In the genomic region with DNA sequence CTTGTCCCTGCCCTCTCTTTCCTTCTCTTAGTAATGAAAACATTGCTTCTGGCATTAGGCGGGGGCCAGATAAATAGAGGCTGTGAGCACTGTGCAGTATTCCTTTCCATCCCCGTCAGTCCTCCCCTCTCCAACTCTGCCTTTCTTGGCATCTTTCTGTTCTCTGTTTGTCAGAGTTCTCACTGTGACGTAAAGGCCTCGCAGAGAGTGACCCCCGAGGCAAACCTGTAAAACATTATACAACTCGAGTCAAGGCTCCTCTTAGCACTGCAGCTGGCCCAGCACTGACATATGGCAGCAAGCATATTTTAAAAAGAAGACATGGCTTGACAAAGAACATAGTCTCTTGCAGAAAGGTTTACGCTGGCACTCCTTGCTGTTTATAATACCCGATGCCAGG, we compare ENCODE assay signal across 9 mouse cellular contexts.
DNase-seq lines count a peak whose midpoint lies in the region; ATAC-seq and TF ChIP-seq lines count a peak whose summit lies in the region.
"Had no signal": no experiment of that assay in that cellular context is flagged by ENCODE, and none has a peak within 500 bp of the region (broad histone marks: within the 10 kb centered on the region; RNA-seq: fewer than 3 reads in every experiment).

No protein-coding gene starts in this region.

- DNase-seq in embryo, embryonic 10 days (ENCODE audit: low spot score) = peak; percentile 57
- DNase-seq in embryo, embryonic 9.5 days (ENCODE audit: extremely low spot score) = no peak
- peak; percentile 36 for DNase-seq in limb, embryonic 10.5 days (ENCODE audit: low spot score)
- DNase-seq in midbrain, postnatal 0 days (ENCODE audit: low spot score) = peak; percentile 4
- no peak for DNase-seq in left cerebral cortex, postnatal 25 days (ENCODE audit: low spot score in 2 of 2)
- DNase-seq in cerebellum, adult 11-12 months = no peak
- no peak for DNase-seq in left cerebral cortex, adult 2 months (ENCODE audit: extremely low spot score in 1 of 2, low spot score in 2 of 2)

- peak overlapping the region; percentile 61 to 67 for H3K27ac ChIP-seq in heart, embryonic 14.5 days (replicated peaks in 1 of 2; ENCODE audit: control insufficient read depth in 1 of 2, insufficient read depth in 1 of 2, low read depth in 2 of 2, low read length in 2 of 2)
- peak overlapping the region; percentile 67 for H3K27ac ChIP-seq in limb, embryonic 10.5 days
- H3K27ac ChIP-seq in midbrain, postnatal 0 days (ENCODE audit: low read depth, low read length) = no peak overlapping the region
- no peak overlapping the region for H3K27ac ChIP-seq in left cerebral cortex, adult 2 months
- H3K27ac ChIP-seq: macrophage had no signal

- intact Hi-C loops in left cerebral cortex, postnatal 25 days (cut with DNase I) = no loop called here
- intact Hi-C loops in left cerebral cortex, adult 2 months (cut with DNase I) = no loop called here

- TF ChIP-seq CTCF in midbrain, postnatal 0 days (IDR thresholded peaks at IDR 0.05) = no peak
- TF ChIP-seq CTCF in left cerebral cortex, adult 2 months (IDR thresholded peaks at IDR 0.05) = no peak

- peak; percentile 83 for ATAC-seq in heart, embryonic 14.5 days (ENCODE audit: insufficient number of reproducible peaks, insufficient read depth, low FRiP score, low read depth)
- ATAC-seq in midbrain, postnatal 0 days (ENCODE audit: low FRiP score) = no peak

- peaks cover 9 to 24% of the 10 kb centered on the region in 2 experiments for H3K4me1 ChIP-seq in heart, embryonic 14.5 days (ENCODE audit: control insufficient read depth in 2 of 2, insufficient read depth in 2 of 2, low read length in 2 of 2)
- peaks cover 24% of the 10 kb centered on the region for H3K4me1 ChIP-seq in limb, embryonic 10.5 days
- no peaks in the 10 kb centered on the region; the same call in 1 of the 2 replicates for H3K4me1 ChIP-seq in midbrain, postnatal 0 days (ENCODE audit: insufficient read depth, low read length)

- peak overlapping the region; percentile 47; the same call in 1 of the 2 replicates for H3K9ac ChIP-seq in heart, embryonic 14.5 days (ENCODE audit: low read length)
- no peak overlapping the region for H3K9ac ChIP-seq in midbrain, postnatal 0 days (replicated peaks; ENCODE audit: low read length, poor library complexity, severe bottlenecking)

- WGBS in heart, embryonic 14.5 days = 28% methylated on average over 8 of the region's 8 CpGs
- 45% methylated on average over 8 of the region's 8 CpGs for WGBS in limb, embryonic 10.5 days
- WGBS in midbrain, postnatal 0 days = 53% methylated on average over 8 of the region's 8 CpGs

- peak overlapping the region; percentile 45 for H3K4me2 ChIP-seq in heart, embryonic 14.5 days (ENCODE audit: low read length)
- H3K4me2 ChIP-seq in midbrain, postnatal 0 days (ENCODE audit: low read depth, low read length, poor library complexity, severe bottlenecking) = no peak overlapping the region

- H3K36me3 ChIP-seq in heart, embryonic 14.5 days (ENCODE audit: control insufficient read depth, insufficient read depth, low read length) = no peaks in the 10 kb centered on the region
- no peaks in the 10 kb centered on the region for H3K36me3 ChIP-seq in limb, embryonic 10.5 days
- H3K36me3 ChIP-seq in midbrain, postnatal 0 days (ENCODE audit: insufficient read depth, low read length) = no peaks in the 10 kb centered on the region

- 0 out of 4 replicates have a peak overlapping the region, but pooled peaks of 1 of the 2 experiments have one; percentile 13 for H3K4me3 ChIP-seq in heart, embryonic 14.5 days (ENCODE audit: control insufficient read depth in 1 of 2, insufficient read depth in 1 of 2, low read depth in 1 of 2, low read length in 2 of 2)
- no peak overlapping the region for H3K4me3 ChIP-seq in limb, embryonic 10.5 days
- H3K4me3 ChIP-seq in midbrain, postnatal 0 days (ENCODE audit: low read depth, low read length) = no peak overlapping the region
- no peak overlapping the region for H3K4me3 ChIP-seq in left cerebral cortex, adult 2 months

- H3K9me3 ChIP-seq in heart, embryonic 14.5 days (ENCODE audit: control insufficient read depth, low read length) = no peaks in the 10 kb centered on the region
- no peaks in the 10 kb centered on the region for H3K9me3 ChIP-seq in limb, embryonic 10.5 days (replicated peaks)
- H3K9me3 ChIP-seq in midbrain, postnatal 0 days (ENCODE audit: low read length) = no peaks in the 10 kb centered on the region

- H3K27me3 ChIP-seq in heart, embryonic 14.5 days (ENCODE audit: control insufficient read depth, insufficient read depth, low read length) = no peaks in the 10 kb centered on the region
- no peaks in the 10 kb centered on the region for H3K27me3 ChIP-seq in limb, embryonic 10.5 days (ENCODE audit: low read depth, poor library complexity, severe bottlenecking)
- H3K27me3 ChIP-seq in midbrain, postnatal 0 days (ENCODE audit: insufficient read depth, low read length) = no peaks in the 10 kb centered on the region

Comparison
In these comparisons a context has a peak if more than half of its experiments do, and no peak if none do; other contexts are left out.
1. DNase-seq: peak in embryo, embryonic 10 days (single experiment), limb, embryonic 10.5 days (single experiment) and midbrain, postnatal 0 days (single experiment); none in embryo, embryonic 9.5 days (single experiment), left cerebral cortex, postnatal 25 days (0 of 2), cerebellum, adult 11-12 months (single experiment) and left cerebral cortex, adult 2 months (0 of 2).
2. H3K27ac ChIP-seq: peak in heart, embryonic 14.5 days (2 of 2) and limb, embryonic 10.5 days (single experiment); none in midbrain, postnatal 0 days (single experiment) and left cerebral cortex, adult 2 months (single experiment).